Mouse (Mus musculus) inflammation-experienced regulatory T-cells, adult 6 months (primary cell): Measurements from ENCODE around the gene Agap2. TPM values are rescaled to one million over a fixed set of nuclear protein-coding genes. Genes with fewer than 3 reads are reported as not detected.
"Not testable (repeated sequence)": the region's sequence is repeated elsewhere in the genome, so short reads cannot be mapped to it uniquely, and the experiment has no call there.

Source experiments
- ATAC-seq: one replicate; pipeline ENCODE4 v1.8.0; 2017
- polyA plus RNA-seq, 3 experiments: library from polyadenylated mRNA; unstranded; fragments of 100-300 nt; shearing (Covaris generic); gene quantifications; one replicate each; pipeline ENCODE4 v1.2.1; 2017

The Agap2 gene
- polyA plus RNA-seq, 3 experiments from 2014 or later = 25.9 to 32.1 (median 31.2) TPM

DNA sequence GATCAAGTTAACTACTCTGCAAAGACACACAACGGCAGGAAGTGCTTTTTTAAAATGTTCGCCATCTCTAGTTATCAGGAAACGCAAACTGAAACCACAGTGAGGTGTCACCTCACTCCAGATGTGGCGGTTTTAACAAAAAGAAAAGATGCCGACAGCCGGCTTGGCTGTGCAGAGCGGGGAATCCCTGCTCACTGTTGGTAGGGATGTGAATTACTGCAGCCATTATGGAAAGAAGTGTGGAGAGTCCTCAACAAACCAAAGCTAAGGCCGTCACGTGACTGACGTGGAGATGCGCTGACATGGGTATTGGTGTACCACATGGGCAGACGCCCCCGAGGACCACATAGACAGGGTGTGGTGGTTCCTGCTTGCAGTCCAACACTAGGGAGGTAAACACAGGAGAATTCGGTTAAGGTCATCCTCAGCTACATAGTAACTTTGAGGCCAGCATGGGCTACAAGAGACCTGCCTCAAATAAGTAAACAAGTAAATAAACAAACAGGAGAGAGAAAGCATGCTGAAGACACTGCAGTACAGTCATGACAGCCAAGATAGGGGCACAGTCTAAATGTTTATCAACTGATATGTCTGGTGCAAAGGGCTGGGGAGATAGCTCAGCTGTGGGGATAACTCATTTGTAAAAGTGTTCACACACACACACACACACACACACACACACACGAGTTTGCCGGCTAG, 32.6 kb downstream of the Agap2 start:
- peak; percentile 84 for ATAC-seq

GRCm38 (mm10) chr10:127108262-127108583, 33.1 kb downstream of the Agap2 start:
- ATAC-seq = no peak

DNA sequence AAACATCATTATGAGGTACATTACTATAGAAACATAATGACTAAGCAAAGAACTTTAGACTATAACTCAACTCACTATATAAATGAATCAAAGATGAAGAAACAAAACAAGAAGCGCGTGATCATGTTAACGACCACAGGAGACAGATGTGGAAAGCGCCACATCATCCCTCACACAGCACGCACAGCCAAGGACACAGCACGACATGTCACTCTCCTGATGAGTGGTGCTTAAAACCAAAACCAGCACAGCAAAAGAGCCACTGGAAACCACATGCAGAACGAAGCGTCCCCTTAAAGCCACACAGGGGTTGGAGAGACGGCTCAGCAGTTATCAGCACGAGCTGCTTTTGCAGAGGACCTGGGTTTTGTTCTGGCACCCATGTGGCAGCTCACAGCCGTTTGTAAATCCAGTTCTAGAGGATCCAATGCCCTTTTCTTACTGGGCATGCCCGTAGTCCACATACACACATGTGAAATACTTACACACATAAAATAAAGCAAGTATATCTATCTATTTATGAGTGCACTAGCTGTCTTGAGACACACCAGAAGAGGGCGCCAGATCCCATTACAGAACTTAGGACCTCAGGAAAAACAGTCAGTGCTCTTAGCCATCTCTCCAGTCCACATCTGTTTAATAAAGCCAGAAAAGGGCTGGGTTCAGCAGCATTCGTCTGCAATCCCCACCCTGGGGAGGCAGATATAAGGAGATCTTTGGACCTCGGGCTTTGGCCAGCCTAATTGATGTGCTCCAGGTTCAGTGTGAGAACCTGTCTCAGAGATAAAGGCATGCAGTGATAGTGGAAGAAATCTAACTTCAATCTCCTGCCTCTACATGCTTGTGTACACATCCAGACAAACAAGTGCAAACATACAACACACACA, 36.2 kb downstream of the Agap2 start:
- ATAC-seq = no peak

GRCm38 (mm10) chr10:127114408-127114807, 39.3 kb downstream of the Agap2 start:
- ATAC-seq = no peak

GRCm38 (mm10) chr10:127115068-127115467, 40.0 kb downstream of the Agap2 start:
- ATAC-seq = peak; percentile 48

GRCm38 (mm10) chr10:127118470-127118869, 43.4 kb downstream of the Agap2 start:
- ATAC-seq = no peak

DNA sequence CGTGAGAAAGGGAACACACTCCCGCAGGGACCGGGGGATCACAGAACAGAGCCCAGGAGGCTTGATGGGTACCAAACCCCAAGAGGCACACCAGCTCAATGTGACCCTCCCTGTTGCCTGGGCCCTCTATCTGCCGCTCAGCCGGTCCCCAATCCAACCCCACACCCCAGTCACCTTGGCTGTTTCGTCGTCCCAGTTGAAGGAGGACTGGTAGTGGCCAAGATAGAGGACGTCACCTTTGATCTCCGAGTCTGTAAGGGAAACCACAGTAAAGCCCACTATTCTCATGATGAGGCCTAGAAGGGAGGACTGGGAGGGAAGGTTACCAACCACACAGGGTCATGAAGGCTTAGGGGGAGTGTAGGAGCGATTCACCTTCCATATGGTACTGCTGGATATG, 44.1 kb downstream of the Agap2 start:
- no peak for ATAC-seq

- ATAC-seq = no peak
Measured at GRCm38 (mm10) chr10:127120301-127121065, 45.4 kb downstream of the Agap2 start.

- peak; percentile 99 for ATAC-seq
Measured at GRCm38 (mm10) chr10:127121066-127121477, 46.0 kb downstream of the Agap2 start, which contains the start of gene Os9. Gene Os9 (minus strand): TSS chr10:127121131.

GRCm38 (mm10) chr10:127122018-127122417, 46.9 kb downstream of the Agap2 start:
- no peak for ATAC-seq

GRCm38 (mm10) chr10:127122784-127123435, 47.8 kb downstream of the Agap2 start:
- no peak for ATAC-seq

- ATAC-seq = no peak
Measured at GRCm38 (mm10) chr10:127123436-127123805, 48.3 kb downstream of the Agap2 start.

DNA sequence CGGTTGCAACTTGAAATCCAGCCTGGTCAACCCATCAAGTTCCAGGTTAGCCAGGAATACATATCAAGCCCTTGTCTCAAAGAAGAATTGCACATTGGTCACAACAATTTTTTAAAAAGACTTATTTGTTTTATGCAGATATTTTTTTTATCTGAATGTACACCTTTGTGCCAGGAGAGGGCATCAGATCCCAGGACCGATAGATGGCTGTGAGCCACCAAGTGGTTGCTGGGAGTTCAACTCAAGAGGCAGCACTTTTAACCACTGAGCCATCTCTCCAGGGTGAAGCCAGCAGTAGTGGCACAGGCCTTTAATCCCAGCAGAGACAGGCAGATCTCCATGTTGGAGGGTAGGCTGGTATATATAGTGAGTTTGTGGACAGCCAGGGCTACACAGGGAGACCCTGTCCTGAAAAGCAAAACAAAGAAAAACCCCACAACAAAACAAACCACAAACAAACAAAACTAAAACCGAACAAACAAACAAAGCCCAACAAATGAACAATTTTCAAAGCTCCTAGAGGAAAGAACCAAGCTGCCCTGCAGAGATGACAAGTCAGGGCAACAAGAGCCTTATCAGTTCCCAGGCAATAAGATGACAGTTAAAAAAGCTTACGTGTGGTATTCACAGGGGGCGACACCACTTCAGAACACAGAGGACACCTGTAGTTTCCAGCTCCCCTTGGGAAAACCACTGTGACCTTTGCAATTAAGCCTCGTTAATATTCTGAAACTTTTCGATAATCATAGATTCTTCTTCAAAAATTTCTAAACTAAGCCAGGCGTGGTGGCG, 50.3 kb downstream of the Agap2 start:
- ATAC-seq = peak; percentile 44

GRCm38 (mm10) chr10:127126579-127126978, 51.5 kb downstream of the Agap2 start:
- ATAC-seq = no peak

DNA sequence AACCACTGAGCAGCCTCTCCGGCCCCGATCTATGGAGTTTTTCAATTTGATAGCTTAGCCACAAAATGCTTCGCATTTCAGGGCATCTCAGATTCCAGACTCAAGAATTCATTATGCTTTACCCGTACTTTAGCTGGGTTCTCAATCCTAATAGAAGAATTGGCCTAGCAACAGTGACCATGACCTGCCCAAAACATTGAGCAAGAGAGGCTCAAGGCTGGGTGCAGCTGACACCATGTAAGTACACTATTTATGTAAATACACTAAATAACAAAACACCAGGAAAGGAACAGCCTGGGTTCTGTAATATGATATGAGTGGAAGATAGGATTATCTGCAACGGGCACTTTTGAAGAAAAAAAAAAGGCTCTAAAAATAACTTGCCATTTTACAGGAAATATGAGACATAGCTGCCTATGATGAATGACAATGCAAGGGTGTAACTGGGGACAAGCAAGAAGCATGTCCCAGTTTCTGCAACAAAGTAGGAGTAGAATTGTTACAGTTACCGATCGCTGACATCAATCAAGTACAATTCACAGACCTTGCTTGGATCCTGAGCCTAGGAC, 52.7 kb downstream of the Agap2 start:
- no peak for ATAC-seq

GRCm38 (mm10) chr10:127129431-127129830, 54.3 kb downstream of the Agap2 start:
- ATAC-seq = no peak

GRCm38 (mm10) chr10:127132469-127132868, 57.4 kb downstream of the Agap2 start:
- no peak for ATAC-seq

- ATAC-seq = not testable (repeated sequence)
Measured at GRCm38 (mm10) chr10:127134394-127135035, 59.4 kb downstream of the Agap2 start.

DNA sequence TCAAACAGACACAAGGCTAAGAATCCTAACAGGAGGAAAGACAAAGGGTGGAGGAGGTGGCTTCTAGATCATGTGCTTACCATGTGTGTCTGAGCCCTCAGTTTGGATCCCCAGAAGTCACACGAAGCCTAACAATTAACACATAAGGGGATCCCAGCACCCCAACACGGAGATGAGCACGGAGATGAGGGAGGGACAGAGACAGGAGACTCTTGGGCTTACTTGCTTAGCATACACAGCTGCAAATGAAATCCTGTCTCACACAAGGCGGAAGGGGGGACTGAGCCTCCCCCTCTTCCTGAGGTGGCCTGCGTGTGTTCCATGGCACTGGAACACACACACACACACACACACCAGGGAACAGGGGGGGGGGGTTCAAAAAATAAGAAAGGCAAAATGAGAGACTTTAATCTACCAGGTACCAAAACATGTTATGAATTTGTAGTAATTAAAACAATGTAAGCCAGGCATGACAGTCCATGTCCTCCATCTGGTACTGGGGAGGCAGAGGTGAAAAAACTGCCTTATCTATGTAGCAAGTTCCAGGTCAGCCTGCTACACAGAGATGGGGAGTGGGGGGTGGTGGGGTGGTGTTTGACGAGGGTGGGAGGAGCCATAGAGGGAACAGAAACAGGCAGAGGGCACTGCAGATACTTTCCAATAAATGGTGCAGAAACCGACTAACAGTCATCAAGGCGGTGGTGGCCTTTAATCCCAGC, 60.2 kb downstream of the Agap2 start:
- ATAC-seq = peak; percentile 49

- peak; percentile 70 for ATAC-seq
Measured at GRCm38 (mm10) chr10:127136510-127136909, 61.4 kb downstream of the Agap2 start.
